Mouse (Mus musculus) limb, embryonic 14.5 days (tissue): ENCODE results near the gene Lrmda. TPM values are rescaled to one million over a fixed set of nuclear protein-coding genes. Genes with fewer than 3 reads are reported as not detected.

ENCODE experiments used
- ATAC-seq: fragments of 200-750 bp; cut with Nextera tagmentation; 2 replicates; pipeline ENCODE4 v1.8.0; 2017; ENCODE audit warnings: low read depth, moderate number of reproducible peaks, moderate TSS enrichment; ENCODE audit not compliant: low FRiP score
- DNase-seq: peaks from one replicate; pipeline ENCODE4 v3.0.0-alpha.2; 2015; ENCODE audit warnings: low spot score
- H3K27ac ChIP-seq: fragments of 300-500 bp; sonication (generic); replicated peaks from 2 replicates; pipeline ENCODE4 v1.5.1; 2014; ENCODE audit warnings: low read depth, mild to moderate bottlenecking, low read length, moderate library complexity, mixed read lengths
- H3K27me3 ChIP-seq: fragments of 300-500 bp; sonication (generic); 2 replicates; pipeline ENCODE4 v1.6.1; 2014; ENCODE audit warnings: low read length, mixed read lengths; ENCODE audit not compliant: control insufficient read depth, insufficient read depth
- H3K36me3 ChIP-seq: fragments of 300-500 bp; sonication (generic); 2 replicates; pipeline ENCODE4 v1.6.1; 2014; ENCODE audit warnings: mild to moderate bottlenecking, low read length, moderate library complexity, mixed read lengths; ENCODE audit not compliant: control insufficient read depth, insufficient read depth
- H3K4me1 ChIP-seq: fragments of 300-500 bp; sonication (generic); 2 replicates; pipeline ENCODE4 v1.6.1; 2014; ENCODE audit warnings: antibody characterized with exemption, low read length, mixed read lengths; ENCODE audit not compliant: control insufficient read depth, insufficient read depth
- H3K4me2 ChIP-seq: fragments of 300-500 bp; sonication (generic); replicated peaks from 2 replicates; pipeline ENCODE4 v1.6.1; 2014; ENCODE audit warnings: low read depth, mild to moderate bottlenecking, low read length, moderate library complexity; ENCODE audit not compliant: severe bottlenecking
- H3K4me3 ChIP-seq: fragments of 300-500 bp; sonication (generic); replicated peaks from 2 replicates; pipeline ENCODE4 v1.5.1; 2014; ENCODE audit warnings: low read length
- H3K9ac ChIP-seq: fragments of 300-500 bp; sonication (generic); 2 replicates; pipeline ENCODE4 v1.6.1; 2014; ENCODE audit warnings: mild to moderate bottlenecking, low read depth, low read length, moderate library complexity; ENCODE audit not compliant: severe bottlenecking
- H3K9me3 ChIP-seq: fragments of 300-500 bp; sonication (generic); 2 replicates; pipeline ENCODE4 v1.6.1; 2016; ENCODE audit warnings: low read length; ENCODE audit not compliant: control insufficient read depth
- POLR2A ChIP-seq: fragments of 200-500 bp; IDR thresholded peaks from 2 replicates; pipeline ENCODE4 v1.8.0; 2012; ENCODE audit warnings: inconsistent platforms, mild to moderate bottlenecking, moderate library complexity, borderline replicate concordance; ENCODE audit not compliant: insufficient read depth, insufficient read length; ENCODE audit errors: extremely low read depth
- WGBS: fragments of 180-500 bp; shearing (Covaris S2); extraction: QIAGEN DNeasy Blood & Tissue Kit; methylation state at CpG from one replicate; pipeline ENCODE4 v1.1.7; 2014; 5-methylcytosine and 5-hydroxymethylcytosine counted together
- polyA plus RNA-seq, 2 experiments: library from polyadenylated mRNA; depleted of rRNA in 1 of 2; stranded (reverse) in 1 of 2; unstranded in 1 of 2; fragments of >200 nt; fragmentation: Nextera tagmentation in 1 of 2; extraction: Ambion mirVana in 1 of 2; gene quantifications; 2 replicates each; pipeline versions ENCODE4 v1.2.1 to v1.2.3; 2012 to 2014

Lrmda gene
- polyA plus RNA-seq, 2 experiments: 0.08 to 0.72 TPM

DNA sequence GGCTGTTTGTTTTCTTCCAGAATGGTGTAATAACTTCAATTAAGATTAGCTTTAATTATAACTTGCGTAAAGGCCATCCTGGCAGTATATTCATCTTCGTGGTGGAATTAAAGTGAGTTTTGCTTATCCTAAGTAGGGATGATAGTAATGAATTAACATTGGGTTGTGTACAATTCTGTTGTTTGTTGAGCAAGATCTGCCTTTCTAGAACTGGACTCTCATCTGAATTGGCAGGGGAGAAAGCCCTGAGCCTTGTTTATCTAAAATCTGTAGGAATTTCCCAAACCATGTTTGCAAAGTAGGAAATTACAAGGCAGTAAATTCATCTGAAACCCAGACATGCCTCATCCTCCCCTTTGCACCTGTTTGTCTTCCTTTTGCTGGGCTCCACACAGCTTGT, 1038.5 kb downstream of the Lrmda start:
- Histone ChIP-seq H3K9me3 (no peaks in the 10 kb centered on the region), H3K27me3 (no peaks in the 10 kb centered on the region), H3K9ac (no peak overlapping the region), H3K27ac (no peak overlapping the region), H3K4me3 (no peak overlapping the region), H3K4me1 (0 out of 2 replicates have a peak, but pooled peaks cover 2% of the 10 kb centered on the region), H3K4me2 (no peak overlapping the region), H3K36me3 (no peaks in the 10 kb centered on the region)
- ATAC-seq: no peak
- no peak for TF ChIP-seq POLR2A
- no peak for DNase-seq
- 78% methylated on average over 2 of the region's 2 CpGs for WGBS

DNA sequence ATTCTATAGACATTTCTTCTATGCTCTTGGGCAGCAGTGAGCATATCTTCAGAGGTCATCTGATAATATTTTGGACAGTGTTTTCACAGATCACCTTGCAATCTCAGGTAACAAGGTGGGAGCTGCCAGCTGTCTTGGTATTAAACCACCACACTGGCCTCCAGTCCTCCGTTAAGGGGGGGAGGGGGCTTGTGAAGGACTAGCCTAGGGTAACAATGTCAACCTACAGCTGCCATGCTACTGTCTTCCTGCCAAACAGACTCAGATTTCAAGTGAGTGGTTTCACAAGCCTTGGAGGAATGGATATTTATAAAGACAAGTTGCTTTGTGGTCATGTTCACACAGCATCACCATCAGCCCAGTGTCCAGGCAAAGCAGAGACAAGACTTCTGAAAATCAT, 1059.2 kb downstream of the Lrmda start:
- DNase-seq (no peak), ATAC-seq (no peak)
- Histone ChIP-seq H3K27ac (no peak overlapping the region), H3K4me2 (no peak overlapping the region), H3K9ac (no peak overlapping the region), H3K9me3 (no peaks in the 10 kb centered on the region), H3K4me3 (no peak overlapping the region), H3K27me3 (no peaks in the 10 kb centered on the region), H3K4me1 (no peaks in the 10 kb centered on the region), H3K36me3 (no peaks in the 10 kb centered on the region)
- 74% methylated on average over 1 of the region's 1 CpGs for WGBS
- no peak for TF ChIP-seq POLR2A

DNA sequence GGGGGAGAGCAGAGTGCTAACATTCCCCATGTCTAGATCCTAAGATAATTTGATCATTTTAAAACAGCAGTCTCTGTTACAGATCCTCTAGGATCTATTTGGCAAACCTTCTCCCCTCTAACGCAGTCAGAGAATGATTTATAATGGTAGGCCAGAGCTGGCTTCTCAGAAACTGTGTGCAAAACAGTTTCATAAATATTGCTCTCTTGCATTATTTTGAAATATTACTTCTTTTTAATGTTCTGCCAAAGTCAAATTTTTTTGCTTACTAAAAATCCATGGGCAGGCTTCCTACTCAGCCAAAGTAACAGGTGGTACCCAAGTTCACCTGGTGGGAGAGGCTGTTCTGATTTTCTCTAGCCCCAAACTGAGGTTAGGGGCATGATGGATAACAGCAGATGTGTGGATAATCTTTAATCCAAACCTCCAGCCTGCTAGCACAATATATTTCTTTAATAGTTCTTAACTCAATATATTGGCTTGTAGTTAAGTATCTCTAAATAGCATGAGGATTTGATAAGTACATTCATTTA, 1064.8 kb downstream of the Lrmda start:
- WGBS: 61% methylated on average over 1 of the region's 1 CpGs

DNA sequence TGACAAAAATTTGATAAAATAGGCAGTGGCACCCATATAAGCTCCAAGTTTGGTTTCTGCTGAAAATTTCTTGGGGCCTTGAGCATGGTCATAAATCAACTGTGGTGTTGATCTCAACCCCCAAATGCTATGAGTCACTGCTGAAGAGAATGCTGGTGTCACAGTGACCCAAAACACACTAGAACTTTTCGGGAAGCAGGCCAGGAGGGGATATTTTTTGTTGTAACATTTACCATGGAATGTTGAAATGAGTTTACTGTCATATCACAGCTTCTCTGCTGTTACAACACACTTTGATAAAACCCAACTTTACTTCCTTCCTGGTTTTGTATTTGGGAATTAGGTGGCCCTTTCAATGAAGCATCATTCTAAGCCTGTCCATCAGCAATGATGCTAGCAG, 1065.3 kb downstream of the Lrmda start:
- Histone ChIP-seq H3K27ac (no peak overlapping the region), H3K9ac (no peak overlapping the region), H3K9me3 (no peaks in the 10 kb centered on the region), H3K27me3 (no peaks in the 10 kb centered on the region), H3K36me3 (no peaks in the 10 kb centered on the region), H3K4me2 (no peak overlapping the region), H3K4me3 (no peak overlapping the region), H3K4me1 (no peaks in the 10 kb centered on the region)
- DNase-seq: peak; percentile 5
- no peak for TF ChIP-seq POLR2A
- WGBS: 71% methylated on average over 1 of the region's 1 CpGs
- ATAC-seq: no peak

More for the DNA sequence above, 1064.8 kb downstream of the Lrmda start:
- no peak for TF ChIP-seq POLR2A
- Histone ChIP-seq H3K9me3 (no peaks in the 10 kb centered on the region), H3K27ac (no peak overlapping the region), H3K9ac (no peak overlapping the region), H3K27me3 (no peaks in the 10 kb centered on the region), H3K4me2 (no peak overlapping the region), H3K36me3 (no peaks in the 10 kb centered on the region), H3K4me1 (no peaks in the 10 kb centered on the region), H3K4me3 (no peak overlapping the region)
- ATAC-seq (no peak), DNase-seq (peak; percentile 8)

DNA sequence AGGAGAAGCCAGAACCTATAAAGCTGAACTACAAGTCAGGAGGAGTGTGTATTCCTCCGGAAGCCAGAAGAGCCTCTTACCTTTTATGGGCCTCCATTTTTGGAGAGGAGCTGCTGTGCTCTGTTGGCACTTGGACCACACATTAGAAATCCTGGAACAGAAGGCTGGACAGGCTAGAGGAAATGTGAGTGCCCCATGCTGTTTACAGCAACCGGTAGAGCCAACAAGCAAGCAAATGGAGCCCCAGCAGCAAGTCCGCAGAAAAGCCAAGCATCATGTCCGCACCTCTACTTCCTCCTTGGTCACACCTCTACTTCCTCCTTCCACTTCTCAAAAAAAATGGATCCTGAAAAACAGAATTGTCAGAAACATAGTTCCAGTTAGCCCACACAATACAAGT, 1073.8 kb downstream of the Lrmda start:
- 77% methylated on average over 4 of the region's 4 CpGs for WGBS
- Histone ChIP-seq H3K27me3 (no peaks in the 10 kb centered on the region), H3K9me3 (no peaks in the 10 kb centered on the region), H3K4me2 (no peak overlapping the region), H3K36me3 (no peaks in the 10 kb centered on the region), H3K27ac (no peak overlapping the region), H3K4me1 (no peaks in the 10 kb centered on the region), H3K9ac (no peak overlapping the region), H3K4me3 (no peak overlapping the region)
- ATAC-seq (no peak), DNase-seq (no peak)
- no peak for TF ChIP-seq POLR2A
